Mouse (Mus musculus) midbrain, postnatal 0 days (tissue): ENCODE results near the gene Cdh22. TPM values are rescaled to one million over a fixed set of nuclear protein-coding genes. Genes with fewer than 3 reads are reported as not detected.

ENCODE experiments used
- ATAC-seq: fragments of 200-750 bp; cut with Nextera tagmentation; 2 replicates; pipeline ENCODE4 v1.8.0; 2017; ENCODE audit warnings: moderate number of reproducible peaks, mild to moderate bottlenecking, moderate TSS enrichment, moderate library complexity; ENCODE audit not compliant: low FRiP score
- DNase-seq: peaks from one replicate; pipeline ENCODE4 v3.0.0-alpha.2; 2015; ENCODE audit warnings: low spot score
- H3K27ac ChIP-seq: fragments of 300-500 bp; sonication (generic); 2 replicates; pipeline ENCODE4 v1.5.1; 2014; ENCODE audit warnings: low read depth, mild to moderate bottlenecking, low read length, mixed read lengths
- H3K27me3 ChIP-seq: fragments of 300-500 bp; sonication (generic); 2 replicates; pipeline ENCODE4 v1.6.1; 2014; ENCODE audit warnings: low read length, control low read depth, mixed read lengths; ENCODE audit not compliant: insufficient read depth
- H3K36me3 ChIP-seq: fragments of 300-500 bp; sonication (generic); 2 replicates; pipeline ENCODE4 v1.6.1; 2014; ENCODE audit warnings: low read length, control low read depth, mixed read lengths; ENCODE audit not compliant: insufficient read depth
- H3K4me1 ChIP-seq: fragments of 300-500 bp; sonication (generic); 2 replicates; pipeline ENCODE4 v1.6.1; 2014; ENCODE audit warnings: mild to moderate bottlenecking, control low read depth, antibody characterized with exemption, low read length, mixed read lengths; ENCODE audit not compliant: insufficient read depth
- H3K4me2 ChIP-seq: fragments of 300-500 bp; sonication (generic); 2 replicates; pipeline ENCODE4 v1.6.1; 2014; ENCODE audit warnings: low read depth, mild to moderate bottlenecking, low read length, mixed read lengths; ENCODE audit not compliant: poor library complexity, severe bottlenecking
- H3K4me3 ChIP-seq: fragments of 300-500 bp; sonication (generic); 2 replicates; pipeline ENCODE4 v1.5.1; 2014; ENCODE audit warnings: low read depth, mild to moderate bottlenecking, low read length, moderate library complexity
- H3K9ac ChIP-seq: fragments of 300-500 bp; sonication (generic); replicated peaks from 2 replicates; pipeline ENCODE4 v1.6.1; 2014; ENCODE audit warnings: mild to moderate bottlenecking, low read length, moderate library complexity, mixed read lengths; ENCODE audit not compliant: poor library complexity, severe bottlenecking
- H3K9me3 ChIP-seq: fragments of 300-500 bp; sonication (generic); 2 replicates; pipeline ENCODE4 v1.6.1; 2016; ENCODE audit warnings: low read length, control low read depth
- CTCF ChIP-seq: IDR thresholded peaks from 2 replicates; pipeline ENCODE4 v1.5.1; 2016; ENCODE audit warnings: antibody characterized with exemption, mild to moderate bottlenecking
- WGBS: fragments of 180-500 bp; shearing (Covaris S2); extraction: QIAGEN DNeasy Blood & Tissue Kit; methylation state at CpG from one replicate; pipeline ENCODE4 v1.1.7; 2014; 5-methylcytosine and 5-hydroxymethylcytosine counted together
- polyA plus RNA-seq: library from polyadenylated mRNA; unstranded; fragments of >200 nt; fragmentation: Nextera tagmentation; extraction: Ambion mirVana; gene quantifications from 2 replicates; pipeline ENCODE4 v1.2.1, GENCODE M21; 2015
- total RNA-seq: library from RNA; depleted of rRNA; stranded (reverse); fragments of >200 nt; gene quantifications from 2 replicates; pipeline ENCODE4 v1.2.3, GENCODE M21; 2014

The Cdh22 gene
- total and polyA plus RNA-seq, 2 experiments from 2014 or later = 23.2 to 47.9 TPM

DNA sequence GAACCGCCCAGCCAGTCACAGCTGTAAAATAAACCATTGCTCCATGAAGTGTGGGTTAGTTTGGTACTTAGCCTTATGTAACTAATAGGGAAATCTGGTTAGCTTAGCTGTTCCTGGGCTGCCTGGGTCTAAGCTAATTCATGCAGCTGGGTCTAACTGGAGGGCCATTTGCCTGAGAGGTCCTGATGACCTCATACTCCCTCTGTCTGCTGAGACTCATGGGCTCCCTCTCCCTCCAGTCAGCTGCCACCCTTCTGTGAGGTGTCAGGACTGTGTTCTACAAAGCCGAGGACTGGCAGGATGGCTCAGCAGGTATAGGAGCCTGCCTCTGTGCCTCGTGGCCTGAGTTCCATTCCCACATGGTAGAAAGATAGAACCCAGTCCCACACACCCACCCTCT lies 84.9 kb downstream of the Cdh22 start:
- Histone ChIP-seq H3K4me3 (no peak overlapping the region), H3K4me1 (no peaks in the 10 kb centered on the region; the same call in 1 of the 2 replicates), H3K9ac (no peak overlapping the region), H3K27ac (no peak overlapping the region), H3K27me3 (0 out of 2 replicates have a peak, but pooled peaks cover 3% of the 10 kb centered on the region), H3K36me3 (no peaks in the 10 kb centered on the region), H3K9me3 (no peaks in the 10 kb centered on the region), H3K4me2 (no peak overlapping the region)
- no peak for ATAC-seq
- TF ChIP-seq CTCF = no peak
- WGBS = 77% methylated on average over 3 of the region's 3 CpGs
- DNase-seq = no peak

DNA sequence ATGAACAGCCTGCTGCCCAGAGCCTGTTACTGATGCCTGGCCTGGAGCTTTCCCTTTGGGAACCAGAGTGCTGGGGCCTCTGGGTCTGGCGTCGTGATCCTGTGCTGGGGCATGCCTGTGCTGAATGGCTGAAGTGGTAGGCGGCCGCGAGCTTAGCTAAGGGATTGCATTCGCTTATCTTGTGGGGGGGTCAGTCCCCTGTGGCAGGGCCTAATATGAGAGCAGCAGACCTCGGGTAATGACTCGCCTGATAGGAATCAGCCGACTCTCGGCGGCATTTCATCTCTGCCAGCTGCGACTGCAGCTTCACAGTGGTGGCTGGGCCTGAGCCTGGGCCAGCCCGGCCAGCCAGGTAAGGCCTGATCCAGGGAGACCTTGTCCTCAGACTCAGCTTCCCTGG lies 88.8 kb downstream of the Cdh22 start:
- 50% methylated on average over 13 of the region's 13 CpGs for WGBS
- ATAC-seq = no peak
- Histone ChIP-seq H3K9me3 (no peaks in the 10 kb centered on the region), H3K4me1 (no peaks in the 10 kb centered on the region), H3K9ac (no peak overlapping the region), H3K4me3 (no peak overlapping the region), H3K36me3 (no peaks in the 10 kb centered on the region), H3K4me2 (no peak overlapping the region), H3K27ac (no peak overlapping the region), H3K27me3 (0 out of 2 replicates have a peak, but pooled peaks cover 3% of the 10 kb centered on the region)
- no peak for DNase-seq
- no peak for TF ChIP-seq CTCF

DNA sequence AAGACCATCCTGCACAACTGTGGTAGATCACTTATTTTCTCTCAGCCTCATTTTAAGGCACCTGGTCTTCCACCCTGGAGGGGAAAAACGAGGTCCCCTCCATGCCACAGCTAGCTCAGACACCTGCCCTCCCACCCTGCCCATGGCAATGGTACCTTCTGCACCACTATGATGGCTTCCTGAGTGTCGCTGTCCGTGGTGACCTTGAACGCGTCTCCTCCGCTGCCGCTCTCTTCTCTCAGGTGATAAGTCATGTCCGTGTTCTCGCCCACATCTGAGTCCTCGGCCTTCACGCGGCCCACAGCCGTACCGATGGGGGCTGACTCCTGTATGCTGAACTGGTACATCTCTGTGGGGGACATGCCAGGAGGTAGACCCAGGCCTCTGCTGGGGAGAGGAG lies 91.2 kb downstream of the Cdh22 start:
- WGBS = 80% methylated on average over 14 of the region's 14 CpGs
- H3K27ac ChIP-seq = no peak overlapping the region
- H3K36me3 ChIP-seq = no peaks in the 10 kb centered on the region
- ATAC-seq = no peak
- H3K9me3 ChIP-seq = no peaks in the 10 kb centered on the region
- no peaks in the 10 kb centered on the region; the same call in 1 of the 2 replicates for H3K4me1 ChIP-seq
- H3K27me3 ChIP-seq = 0 out of 2 replicates have a peak, but pooled peaks cover 3% of the 10 kb centered on the region
- no peak for DNase-seq
- H3K9ac ChIP-seq = no peak overlapping the region
- no peak for TF ChIP-seq CTCF
- H3K4me2 ChIP-seq = no peak overlapping the region
- no peak overlapping the region for H3K4me3 ChIP-seq

DNA sequence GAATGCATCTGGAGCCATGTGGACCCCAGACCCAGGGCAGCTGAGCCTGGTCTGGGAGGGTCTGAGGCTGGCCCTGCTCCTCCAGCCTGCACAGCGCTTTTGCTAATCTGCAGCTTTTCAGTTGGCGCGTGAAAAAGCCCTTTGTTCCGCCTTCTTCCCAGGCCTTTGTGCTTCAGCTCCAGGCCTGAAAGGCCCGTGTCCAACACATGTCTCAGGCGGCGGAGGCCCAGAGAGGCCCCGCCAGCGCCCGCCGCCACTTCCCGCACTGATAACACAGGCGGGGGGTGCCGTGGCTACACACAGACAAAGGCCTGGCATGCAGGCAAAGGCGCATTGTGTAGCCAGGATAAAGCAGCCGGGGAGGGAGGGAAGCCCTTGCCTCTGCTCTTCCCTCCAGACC lies 98.6 kb downstream of the Cdh22 start:
- peak; percentile 65 for DNase-seq
- no peaks in the 10 kb centered on the region for H3K9me3 ChIP-seq
- 9% methylated on average over 16 of the region's 16 CpGs for WGBS
- H3K4me2 ChIP-seq = no peak overlapping the region
- no peaks in the 10 kb centered on the region for H3K36me3 ChIP-seq
- no peaks in the 10 kb centered on the region for H3K27me3 ChIP-seq
- peaks cover 12% of the 10 kb centered on the region for H3K4me1 ChIP-seq
- no peak overlapping the region for H3K4me3 ChIP-seq
- no peak for TF ChIP-seq CTCF
- peak; percentile 48; the same call in 1 of the 2 replicates for ATAC-seq
- H3K27ac ChIP-seq = peak overlapping the region; percentile 43; the same call in 1 of the 2 replicates
- H3K9ac ChIP-seq = peak overlapping the region; percentile 13; the same call in 1 of the 2 replicates

DNA sequence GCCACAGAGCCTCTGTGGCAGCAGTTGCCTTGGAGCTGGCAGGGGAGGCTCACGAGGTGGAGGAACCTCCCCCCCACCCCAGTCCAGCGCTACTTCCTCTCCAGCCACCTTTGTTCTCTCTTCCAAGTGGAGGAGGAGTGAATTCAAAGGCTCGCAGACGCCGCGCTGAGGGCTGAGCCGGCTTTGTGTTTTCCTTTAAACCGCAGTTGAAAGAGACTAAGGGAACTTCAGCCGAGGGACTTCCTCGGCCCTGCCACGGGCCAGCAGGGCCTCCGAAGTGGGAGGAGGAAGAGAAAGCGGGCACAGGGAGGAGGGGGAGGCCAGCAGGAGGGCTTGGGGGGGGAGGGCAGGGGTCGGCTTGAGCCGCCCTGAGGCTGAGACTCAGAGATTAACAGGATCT lies 101.1 kb downstream of the Cdh22 start:
- no peak overlapping the region for H3K4me3 ChIP-seq
- no peak overlapping the region for H3K9ac ChIP-seq
- no peak overlapping the region; the same call in 1 of the 2 replicates for H3K27ac ChIP-seq
- WGBS = 7% methylated on average over 15 of the region's 15 CpGs
- H3K4me2 ChIP-seq = no peak overlapping the region
- H3K27me3 ChIP-seq = no peaks in the 10 kb centered on the region
- H3K36me3 ChIP-seq = no peaks in the 10 kb centered on the region
- no peak; the same call in 1 of the 2 replicates for ATAC-seq
- no peaks in the 10 kb centered on the region for H3K9me3 ChIP-seq
- DNase-seq = peak; percentile 55
- peaks cover 13% of the 10 kb centered on the region for H3K4me1 ChIP-seq
- no peak for TF ChIP-seq CTCF

DNA sequence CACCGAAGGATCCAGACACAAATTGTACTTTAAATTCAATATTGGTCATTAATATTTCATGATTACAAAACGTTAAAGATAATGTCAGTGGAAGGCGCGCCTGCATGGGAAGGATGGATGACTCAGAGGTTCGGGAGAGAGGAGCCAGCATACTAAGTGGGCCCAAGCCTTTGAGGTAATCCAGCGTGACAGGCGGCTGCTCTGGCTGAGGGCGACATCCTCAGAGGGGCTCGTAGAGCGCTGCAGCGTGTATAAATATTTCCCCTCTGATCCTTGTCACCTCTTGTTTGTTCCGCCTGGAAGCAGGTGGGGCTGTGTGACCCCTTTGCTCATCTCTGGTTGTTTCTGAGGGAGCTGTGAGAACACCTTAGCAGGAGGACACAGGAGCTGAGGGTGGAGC lies 103.2 kb downstream of the Cdh22 start:
- Histone ChIP-seq H3K4me1 (peaks cover 12% of the 10 kb centered on the region), H3K27ac (no peak overlapping the region), H3K36me3 (no peaks in the 10 kb centered on the region), H3K4me3 (no peak overlapping the region), H3K4me2 (no peak overlapping the region), H3K27me3 (no peaks in the 10 kb centered on the region), H3K9me3 (no peaks in the 10 kb centered on the region), H3K9ac (no peak overlapping the region)
- WGBS = 14% methylated on average over 12 of the region's 12 CpGs
- ATAC-seq (no peak), DNase-seq (peak; percentile 57)
- no peak for TF ChIP-seq CTCF
